Mouse (Mus musculus) kidney, adult 2 months (tissue): Measurements from ENCODE around the gene Exd2. TPM values are rescaled to one million over a fixed set of nuclear protein-coding genes. Genes with fewer than 3 reads are reported as not detected.

Source experiments
- DNase-seq: peaks from one replicate; pipeline ENCODE4 v3.0.0; 2021
- H3K27ac ChIP-seq: fragments of 200-500 bp; 2 replicates; pipeline ENCODE4 v1.5.1; 2012; ENCODE audit warnings: low read depth, low read length, control low read depth, inconsistent platforms; ENCODE audit not compliant: insufficient read depth
- H3K27me3 ChIP-seq: fragments of 200-500 bp; replicated peaks from 2 replicates; pipeline ENCODE4 v1.6.1; 2012; ENCODE audit warnings: mild to moderate bottlenecking, moderate library complexity, low read length, inconsistent platforms; ENCODE audit not compliant: control insufficient read depth, insufficient read depth
- H3K36me3 ChIP-seq: fragments of 200-500 bp; 2 replicates; pipeline ENCODE4 v1.6.1; 2012; ENCODE audit warnings: mild to moderate bottlenecking, moderate library complexity, low read length, inconsistent platforms; ENCODE audit not compliant: control insufficient read depth, insufficient read depth
- H3K4me1 ChIP-seq: fragments of 200-500 bp; 2 replicates; pipeline ENCODE4 v1.6.1; 2011; ENCODE audit warnings: low read length; ENCODE audit not compliant: control insufficient read depth, insufficient read depth
- H3K4me3 ChIP-seq: fragments of 200-500 bp; 2 replicates; pipeline ENCODE4 v1.5.1; 2011; ENCODE audit warnings: mild to moderate bottlenecking, low read depth, low read length, control low read depth; ENCODE audit not compliant: insufficient read depth
- CTCF ChIP-seq: fragments of 200-500 bp; conservative IDR thresholded peaks from 2 replicates; pipeline ENCODE4 v1.5.1; 2011; ENCODE audit warnings: low read depth, mild to moderate bottlenecking, control low read depth, low read length, moderate library complexity, mixed read lengths; ENCODE audit not compliant: insufficient read depth, insufficient read length
- POLR2A ChIP-seq: fragments of 200-500 bp; IDR thresholded peaks from one replicate; pipeline ENCODE4 v1.6.1; 2011; ENCODE audit warnings: low read depth, low read length, control low read depth
- whole genome bisulfite sequencing: fragments of 180-500 bp; shearing (Covaris S2); methylation state at CpG from one replicate; pipeline ENCODE4 v1.1.7; 2018; 5-methylcytosine and 5-hydroxymethylcytosine counted together
- polyA plus RNA-seq: library from polyadenylated mRNA; depleted of rRNA; stranded (reverse); fragments of >200 nt; gene quantifications from 2 replicates; pipeline ENCODE4 v1.2.3, GENCODE M21; 2012

The Exd2 gene
- polyA plus RNA-seq, 1 experiment = 12.1 TPM

DNA sequence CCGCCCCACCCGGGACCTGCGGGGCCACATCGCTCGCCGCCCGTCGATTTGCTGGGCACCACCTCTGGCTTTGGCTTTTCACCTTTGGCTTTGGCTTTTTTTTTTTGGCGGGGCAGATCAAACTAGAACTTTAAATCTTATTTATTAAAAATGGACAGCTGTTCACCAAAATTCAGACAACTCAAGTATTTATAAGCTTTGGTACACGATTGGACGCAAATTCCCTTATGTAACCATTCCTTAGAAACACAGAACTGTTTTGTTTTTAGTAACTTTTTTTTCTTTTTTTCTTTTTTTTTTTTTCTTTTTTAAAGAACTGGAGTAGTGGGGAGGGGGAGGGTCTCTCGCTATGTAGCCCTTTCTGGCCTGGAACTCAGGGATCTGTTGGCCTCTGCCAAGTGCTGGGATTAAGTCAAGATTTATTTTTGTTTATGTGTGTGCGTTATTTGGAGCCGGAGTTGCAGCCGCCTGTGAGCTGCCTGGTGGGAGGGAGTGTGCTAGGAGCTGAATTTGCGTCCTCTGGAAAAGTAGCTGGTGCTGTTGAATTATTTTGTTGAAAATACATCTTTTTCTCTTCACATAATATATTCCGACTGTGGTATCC is 873 bp downstream of the Exd2 start:
- WGBS = 5% methylated on average over 17 of the region's 17 CpGs
- no peaks in the 10 kb centered on the region for H3K27me3 ChIP-seq
- DNase-seq = peak; percentile 5
- H3K4me1 ChIP-seq = no peaks in the 10 kb centered on the region
- no peak for TF ChIP-seq CTCF
- TF ChIP-seq POLR2A = no peak
- no peaks in the 10 kb centered on the region for H3K36me3 ChIP-seq
- no peak overlapping the region for H3K27ac ChIP-seq
- peak overlapping the region; percentile 69 for H3K4me3 ChIP-seq

DNA sequence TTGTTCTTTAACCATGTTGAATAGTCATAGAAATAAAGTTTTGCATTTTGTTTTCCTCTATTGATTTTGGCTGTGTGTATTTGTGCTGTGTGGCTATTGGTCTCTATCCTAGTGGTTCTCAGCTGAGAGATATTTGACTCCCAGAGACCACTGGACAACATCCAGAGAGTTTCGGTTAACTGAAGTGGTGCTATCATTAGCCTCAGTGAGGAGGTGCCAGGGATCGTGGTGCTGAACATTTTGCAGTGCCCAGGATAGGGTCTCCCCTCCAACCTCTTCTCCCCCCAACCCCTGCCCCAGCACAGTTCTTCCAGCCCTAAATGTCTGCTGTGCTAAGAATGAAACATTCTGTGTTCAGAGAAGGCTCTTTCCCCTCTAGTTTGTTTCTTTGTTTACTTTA is 7.3 kb downstream of the Exd2 start:
- Histone ChIP-seq H3K36me3 (no peaks in the 10 kb centered on the region), H3K4me3 (no peak overlapping the region), H3K27me3 (no peaks in the 10 kb centered on the region), H3K27ac (no peak overlapping the region), H3K4me1 (no peaks in the 10 kb centered on the region)
- no peak for DNase-seq
- 84% methylated on average over 2 of the region's 2 CpGs for WGBS
- TF ChIP-seq CTCF (no peak), POLR2A (no peak)

DNA sequence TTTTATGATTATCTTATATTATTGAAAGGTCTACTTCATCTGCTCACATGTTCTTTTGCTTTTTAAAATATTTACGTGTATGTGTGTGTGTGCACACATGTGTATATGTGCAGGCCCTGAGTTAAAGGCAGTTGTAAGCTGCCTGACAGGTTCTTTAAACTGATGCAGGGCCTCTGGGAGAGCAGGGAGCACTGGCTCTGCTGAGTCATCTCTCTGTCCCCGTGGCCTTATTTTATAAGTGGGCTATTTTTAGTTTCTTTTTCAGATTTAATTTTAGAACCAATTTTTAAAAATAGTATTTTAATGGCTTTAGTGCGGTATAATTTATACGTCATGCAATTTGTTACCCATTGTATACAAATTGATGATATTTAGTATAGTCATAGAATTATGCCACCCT is 9.0 kb downstream of the Exd2 start:
- no peak overlapping the region for H3K27ac ChIP-seq
- no peaks in the 10 kb centered on the region for H3K27me3 ChIP-seq
- 66% methylated on average over 4 of the region's 4 CpGs for WGBS
- TF ChIP-seq POLR2A = no peak
- no peak for TF ChIP-seq CTCF
- no peaks in the 10 kb centered on the region for H3K4me1 ChIP-seq
- H3K4me3 ChIP-seq = no peak overlapping the region
- DNase-seq = no peak
- no peaks in the 10 kb centered on the region for H3K36me3 ChIP-seq

DNA sequence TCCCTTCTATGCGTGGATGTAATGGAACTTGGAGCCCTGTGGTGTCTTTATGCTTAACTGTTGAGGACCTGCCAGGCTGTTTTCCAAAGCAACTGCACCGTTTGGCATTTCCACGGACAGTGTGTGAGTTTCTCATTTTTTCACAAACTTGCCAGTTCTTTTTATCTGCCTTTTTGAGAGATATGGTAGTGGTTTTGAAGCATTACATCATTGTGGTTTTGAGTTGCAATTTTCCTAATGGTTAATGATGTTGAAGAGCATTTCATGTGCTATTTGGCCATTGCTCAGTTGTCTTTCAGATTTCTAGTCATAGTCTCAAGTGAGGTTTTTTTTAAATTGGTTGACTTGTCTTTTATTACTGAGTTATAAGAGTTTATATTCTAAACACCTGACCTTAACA is 10.8 kb downstream of the Exd2 start:
- Histone ChIP-seq H3K27ac (no peak overlapping the region), H3K36me3 (no peaks in the 10 kb centered on the region), H3K4me1 (no peaks in the 10 kb centered on the region), H3K27me3 (no peaks in the 10 kb centered on the region), H3K4me3 (no peak overlapping the region)
- WGBS = 89% methylated on average over 3 of the region's 3 CpGs
- TF ChIP-seq POLR2A = no peak
- TF ChIP-seq CTCF = no peak
- DNase-seq = no peak

DNA sequence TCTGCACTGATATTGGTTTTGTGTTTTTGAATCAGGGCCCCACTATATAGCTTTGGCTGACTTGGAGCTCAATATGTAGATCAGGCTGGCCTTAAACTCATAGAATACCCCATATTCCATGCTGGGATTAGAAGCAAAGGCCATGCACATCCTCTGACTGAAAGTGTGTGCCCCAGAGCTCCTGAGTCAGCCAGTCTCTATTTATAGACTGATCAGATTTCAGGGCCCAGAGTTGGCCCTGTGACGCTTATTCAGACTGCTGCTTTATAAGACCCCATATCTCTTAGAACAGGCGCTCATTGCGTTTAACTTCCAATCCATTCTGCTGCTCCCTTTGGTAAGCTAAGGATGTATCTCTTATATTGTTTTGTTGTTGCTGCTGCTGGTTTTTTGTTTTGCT is 17.1 kb downstream of the Exd2 start:
- 94% methylated on average over 3 of the region's 3 CpGs for WGBS
- Histone ChIP-seq H3K27me3 (no peaks in the 10 kb centered on the region), H3K36me3 (no peaks in the 10 kb centered on the region; the same call in 1 of the 2 replicates), H3K4me3 (no peak overlapping the region), H3K27ac (no peak overlapping the region), H3K4me1 (no peaks in the 10 kb centered on the region)
- DNase-seq = no peak
- TF ChIP-seq CTCF (no peak), POLR2A (no peak)

DNA sequence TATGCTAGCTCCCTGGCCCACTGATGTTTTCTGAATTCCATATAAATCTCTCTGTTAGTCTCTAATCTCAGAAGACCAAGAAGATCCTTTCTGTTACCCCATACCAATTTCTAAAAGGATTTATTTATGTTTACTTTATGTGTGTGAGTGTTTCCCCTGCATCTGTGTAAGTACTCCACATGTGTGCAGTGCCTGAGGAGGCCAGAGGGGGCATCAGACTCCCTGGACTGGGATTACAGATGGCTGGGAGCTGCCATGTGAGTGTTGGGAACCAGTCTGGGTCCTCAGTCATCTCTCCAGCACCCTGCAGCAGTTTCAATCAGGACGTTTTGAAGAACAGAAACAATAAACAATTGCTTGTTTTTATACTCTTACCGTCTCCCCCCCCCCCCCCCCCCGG is 20.5 kb downstream of the Exd2 start:
- no peaks in the 10 kb centered on the region; the same call in 1 of the 2 replicates for H3K36me3 ChIP-seq
- WGBS = 67% methylated on average over 3 of the region's 3 CpGs
- TF ChIP-seq POLR2A = no peak
- TF ChIP-seq CTCF = no peak
- H3K4me1 ChIP-seq = no peaks in the 10 kb centered on the region
- H3K4me3 ChIP-seq = no peak overlapping the region
- no peak for DNase-seq
- no peak overlapping the region for H3K27ac ChIP-seq
- H3K27me3 ChIP-seq = no peaks in the 10 kb centered on the region

DNA sequence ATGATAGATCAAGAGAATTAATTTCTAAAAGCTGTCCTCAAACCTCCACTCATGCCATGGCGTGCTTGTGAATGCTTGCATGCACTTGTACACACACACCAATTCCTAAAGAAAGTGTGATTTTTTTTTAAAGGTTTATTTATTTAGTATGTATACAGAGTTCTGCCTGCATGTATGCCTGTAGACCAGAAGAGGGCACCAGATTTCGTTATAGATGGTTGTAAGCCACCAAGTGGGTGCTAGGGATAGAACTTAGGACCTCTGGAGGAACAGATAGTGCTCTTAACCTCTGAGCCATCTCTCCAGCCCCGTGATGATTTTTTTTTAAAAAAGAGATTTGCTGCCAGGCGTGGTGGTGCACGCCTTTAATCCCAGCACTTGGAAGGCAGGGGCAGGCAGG is 30.4 kb downstream of the Exd2 start:
- WGBS = 96% methylated on average over 5 of the region's 5 CpGs
- H3K27me3 ChIP-seq = no peaks in the 10 kb centered on the region
- TF ChIP-seq POLR2A = no peak
- no peak for TF ChIP-seq CTCF
- no peak for DNase-seq
- no peak overlapping the region for H3K4me3 ChIP-seq
- peaks cover 2% of the 10 kb centered on the region; the same call in 1 of the 2 replicates for H3K36me3 ChIP-seq
- no peak overlapping the region for H3K27ac ChIP-seq
- H3K4me1 ChIP-seq = no peaks in the 10 kb centered on the region
